Mouse (Mus musculus) forebrain, embryonic 16.5 days (tissue): ENCODE results near the gene Gtf3a. TPM values are rescaled to one million over a fixed set of nuclear protein-coding genes. Genes with fewer than 3 reads are reported as not detected.

Experiments used
- ATAC-seq: fragments of 200-750 bp; cut with Nextera tagmentation; 2 replicates; pipeline ENCODE4 v1.8.0; 2017; ENCODE audit warnings: mild to moderate bottlenecking, moderate library complexity
- H3K27ac ChIP-seq: fragments of 300-500 bp; sonication (generic); 2 replicates; pipeline ENCODE4 v1.5.1; 2014; ENCODE audit warnings: low read length, control low read depth
- H3K27me3 ChIP-seq: fragments of 300-500 bp; sonication (generic); replicated peaks from 2 replicates; pipeline ENCODE4 v1.6.1; 2014; ENCODE audit warnings: low read length; ENCODE audit not compliant: control insufficient read depth, insufficient read depth
- H3K36me3 ChIP-seq: fragments of 300-500 bp; sonication (generic); 2 replicates; pipeline ENCODE4 v1.6.1; 2014; ENCODE audit not compliant: control insufficient read depth, insufficient read depth
- H3K4me1 ChIP-seq: fragments of 300-500 bp; sonication (generic); replicated peaks from 2 replicates; pipeline ENCODE4 v1.6.1; 2014; ENCODE audit warnings: low read length; ENCODE audit not compliant: control insufficient read depth, insufficient read depth
- H3K4me2 ChIP-seq: fragments of 300-500 bp; sonication (generic); 2 replicates; pipeline ENCODE4 v1.6.1; 2014; ENCODE audit warnings: mild to moderate bottlenecking, low read length, control low read depth
- H3K4me3 ChIP-seq: fragments of 300-500 bp; sonication (generic); replicated peaks from 2 replicates; pipeline ENCODE4 v1.5.1; 2014; ENCODE audit warnings: mild to moderate bottlenecking, low read length, control low read depth
- H3K9ac ChIP-seq: fragments of 300-500 bp; sonication (generic); replicated peaks from 2 replicates; pipeline ENCODE4 v1.6.1; 2014; ENCODE audit warnings: low read depth, low read length, control low read depth
- H3K9me3 ChIP-seq: fragments of 300-500 bp; sonication (generic); 2 replicates; pipeline ENCODE4 v1.6.1; 2016; ENCODE audit warnings: low read length; ENCODE audit not compliant: control insufficient read depth
- WGBS: fragments of 180-500 bp; shearing (Covaris S2); extraction: QIAGEN DNeasy Blood & Tissue Kit; methylation state at CpG from one replicate; pipeline ENCODE4 v1.1.7; 2014; 5-methylcytosine and 5-hydroxymethylcytosine counted together
- polyA plus RNA-seq: library from polyadenylated mRNA; unstranded; fragments of >200 nt; fragmentation: Nextera tagmentation; extraction: Ambion mirVana; gene quantifications from 2 replicates; pipeline ENCODE4 v1.2.1, GENCODE M21; 2015

Gtf3a gene
- polyA plus RNA-seq, 1 experiment from 2014 or later, result 118 TPM

GRCm38 (mm10) chr5:146971776-146972561, 23.5 kb downstream of the Gtf3a start:
- H3K27me3 ChIP-seq, result 0 out of 2 replicates have a peak, but pooled peaks cover 4% of the 10 kb centered on the region
- WGBS, result 78% methylated on average over 10 of the region's 10 CpGs
- peaks cover 8% of the 10 kb centered on the region for H3K4me1 ChIP-seq
- H3K9ac ChIP-seq, result no peak overlapping the region
- no peak for ATAC-seq
- no peaks in the 10 kb centered on the region for H3K9me3 ChIP-seq
- no peak overlapping the region for H3K4me2 ChIP-seq
- no peak overlapping the region for H3K4me3 ChIP-seq
- no peaks in the 10 kb centered on the region for H3K36me3 ChIP-seq
- no peak overlapping the region for H3K27ac ChIP-seq

- Histone ChIP-seq H3K4me1 (peaks cover 8% of the 10 kb centered on the region), H3K9ac (no peak overlapping the region), H3K4me3 (no peak overlapping the region), H3K36me3 (no peaks in the 10 kb centered on the region), H3K27me3 (0 out of 2 replicates have a peak, but pooled peaks cover 4% of the 10 kb centered on the region), H3K27ac (no peak overlapping the region), H3K9me3 (no peaks in the 10 kb centered on the region), H3K4me2 (no peak overlapping the region)
- ATAC-seq, result no peak
- WGBS, result 93% methylated on average over 9 of the region's 9 CpGs
Measured at GRCm38 (mm10) chr5:146973353-146973752, 24.9 kb downstream of the Gtf3a start.

- ATAC-seq, result no peak
- no peaks in the 10 kb centered on the region for H3K36me3 ChIP-seq
- no peak overlapping the region for H3K4me3 ChIP-seq
- H3K27ac ChIP-seq, result no peak overlapping the region
- no peaks in the 10 kb centered on the region for H3K9me3 ChIP-seq
- H3K4me1 ChIP-seq, result peaks cover 1% of the 10 kb centered on the region
- H3K9ac ChIP-seq, result no peak overlapping the region
- H3K27me3 ChIP-seq, result 0 out of 2 replicates have a peak, but pooled peaks cover 4% of the 10 kb centered on the region
- H3K4me2 ChIP-seq, result no peak overlapping the region
- 85% methylated on average over 25 of the region's 25 CpGs for WGBS
Measured at GRCm38 (mm10) chr5:146973858-146974780, 25.7 kb downstream of the Gtf3a start.

GRCm38 (mm10) chr5:146974781-146975123, 26.3 kb downstream of the Gtf3a start:
- WGBS, result 61% methylated on average over 13 of the region's 13 CpGs
- H3K27ac ChIP-seq, result no peak overlapping the region

GRCm38 (mm10) chr5:146981376-146981775, 32.9 kb downstream of the Gtf3a start:
- no peak overlapping the region for H3K9ac ChIP-seq
- no peak for ATAC-seq
- no peak overlapping the region for H3K4me2 ChIP-seq
- H3K9me3 ChIP-seq, result no peaks in the 10 kb centered on the region
- H3K36me3 ChIP-seq, result no peaks in the 10 kb centered on the region
- no peak overlapping the region for H3K27ac ChIP-seq
- peaks cover 10% of the 10 kb centered on the region for H3K4me1 ChIP-seq
- no peak overlapping the region for H3K4me3 ChIP-seq
- H3K27me3 ChIP-seq, result peaks cover 17% of the 10 kb centered on the region
- WGBS, result 89% methylated on average over 6 of the region's 6 CpGs

More at GRCm38 (mm10) chr5:146974781-146975123, 26.3 kb downstream of the Gtf3a start:
- H3K27me3 ChIP-seq, result 0 out of 2 replicates have a peak, but pooled peaks cover 4% of the 10 kb centered on the region
- no peak overlapping the region for H3K9ac ChIP-seq
- H3K9me3 ChIP-seq, result no peaks in the 10 kb centered on the region
- H3K4me2 ChIP-seq, result no peak overlapping the region
- no peaks in the 10 kb centered on the region for H3K4me1 ChIP-seq
- no peak overlapping the region for H3K4me3 ChIP-seq
- no peaks in the 10 kb centered on the region for H3K36me3 ChIP-seq
- no peak for ATAC-seq

GRCm38 (mm10) chr5:146983216-146983615, 34.8 kb downstream of the Gtf3a start:
- no peak overlapping the region for H3K4me3 ChIP-seq
- no peaks in the 10 kb centered on the region for H3K36me3 ChIP-seq
- no peak overlapping the region for H3K27ac ChIP-seq
- WGBS, result 9% methylated on average over 8 of the region's 8 CpGs
- no peaks in the 10 kb centered on the region for H3K9me3 ChIP-seq
- no peak overlapping the region for H3K4me2 ChIP-seq
- H3K9ac ChIP-seq, result no peak overlapping the region
- H3K4me1 ChIP-seq, result peaks cover 14% of the 10 kb centered on the region
- peaks cover 17% of the 10 kb centered on the region for H3K27me3 ChIP-seq
- no peak for ATAC-seq

GRCm38 (mm10) chr5:146985725-146986433, 37.4 kb downstream of the Gtf3a start:
- Histone ChIP-seq H3K4me3 (0 out of 2 replicates have a peak overlapping the region, but pooled peaks have one; percentile 6), H3K9ac (peak overlapping the region; percentile 20)

GRCm38 (mm10) chr5:146987588-146987987, 39.1 kb downstream of the Gtf3a start:
- Histone ChIP-seq H3K36me3 (no peaks in the 10 kb centered on the region), H3K4me2 (no peak overlapping the region), H3K9ac (no peak overlapping the region), H3K27me3 (peaks cover 11% of the 10 kb centered on the region), H3K4me3 (no peak overlapping the region), H3K27ac (no peak overlapping the region), H3K4me1 (peaks cover 14% of the 10 kb centered on the region), H3K9me3 (no peaks in the 10 kb centered on the region)
- ATAC-seq, result peak; percentile 47; the same call in 1 of the 2 replicates
- 76% methylated on average over 10 of the region's 10 CpGs for WGBS

More at GRCm38 (mm10) chr5:146985725-146986433, 37.4 kb downstream of the Gtf3a start:
- H3K27ac ChIP-seq, result peak overlapping the region; percentile 12; the same call in 1 of the 2 replicates
- H3K4me2 ChIP-seq, result peak overlapping the region; percentile 35
- H3K9me3 ChIP-seq, result no peaks in the 10 kb centered on the region
- peaks cover 14% of the 10 kb centered on the region for H3K4me1 ChIP-seq
- WGBS, result 27% methylated on average over 21 of the region's 21 CpGs
- H3K27me3 ChIP-seq, result peaks cover 17% of the 10 kb centered on the region
- no peaks in the 10 kb centered on the region for H3K36me3 ChIP-seq
- ATAC-seq, result peak; percentile 44
